Mouse (Mus musculus) lung, postnatal 0 days (tissue): ENCODE data around the gene Usp6nl.

Experiments
- CTCF ChIP-seq: IDR thresholded peaks from 2 replicates; pipeline ENCODE4 v1.5.1; 2016; ENCODE audit warnings: antibody characterized with exemption, mild to moderate bottlenecking
- EP300 ChIP-seq: IDR thresholded peaks from 2 replicates; pipeline ENCODE4 v1.6.1; 2016; ENCODE audit warnings: antibody characterized with exemption, mild to moderate bottlenecking, control low read depth

- no peak for TF ChIP-seq CTCF
- peak; percentile 35; the same call in 1 of the 2 replicates for TF ChIP-seq EP300
Observed at GRCm38 (mm10) chr2:6293825-6294444, 28.5 kb upstream of the Usp6nl start.
